Mouse (Mus musculus) ovary, postnatal 14 days (tissue): ENCODE data around the gene Topbp1.
"Not testable (repeated sequence)": the region's sequence is repeated elsewhere in the genome, so short reads cannot be mapped to it uniquely, and the experiment has no call there.

Source experiments
- DNase-seq: peaks from one replicate; pipeline ENCODE4 v3.0.0; 2022; ENCODE audit warnings: low spot score

Topbp1 gene

DNA sequence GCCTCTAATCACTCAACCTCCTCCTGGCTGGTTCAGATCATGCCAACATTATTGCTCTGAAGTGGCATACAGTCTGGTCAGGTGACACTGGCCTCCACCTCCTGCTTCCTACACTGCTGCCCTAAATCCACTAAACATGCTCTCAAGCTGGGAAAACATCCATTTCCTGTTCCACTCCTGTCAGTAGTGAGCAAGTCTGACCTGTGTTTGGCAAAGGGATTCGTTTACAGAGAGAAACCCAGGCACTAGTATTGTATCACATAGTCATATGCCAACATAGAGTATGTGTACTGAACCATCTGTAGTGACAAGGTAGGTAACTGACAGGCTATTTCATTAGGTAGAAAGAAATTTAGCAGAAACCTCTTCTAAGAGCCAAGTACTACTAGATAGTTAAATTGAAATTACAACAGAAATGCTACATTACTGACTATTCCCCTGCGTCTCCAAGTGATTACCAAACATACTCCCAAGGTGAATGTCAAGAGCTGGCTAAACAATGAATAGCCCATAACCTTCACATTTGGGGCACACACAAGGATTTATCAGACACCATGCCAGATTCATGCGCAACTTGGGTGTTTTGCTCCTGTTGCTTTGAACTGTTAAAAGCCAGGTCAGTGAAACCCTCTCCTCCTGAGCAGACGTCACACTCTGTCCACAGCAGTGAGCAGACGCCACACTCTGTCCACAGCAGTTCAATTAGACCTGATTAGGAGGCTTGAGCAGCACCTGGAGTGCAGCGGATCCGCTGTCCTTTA, 48.7 kb downstream of the Topbp1 start:
- DNase-seq, result not testable (repeated sequence)

DNA sequence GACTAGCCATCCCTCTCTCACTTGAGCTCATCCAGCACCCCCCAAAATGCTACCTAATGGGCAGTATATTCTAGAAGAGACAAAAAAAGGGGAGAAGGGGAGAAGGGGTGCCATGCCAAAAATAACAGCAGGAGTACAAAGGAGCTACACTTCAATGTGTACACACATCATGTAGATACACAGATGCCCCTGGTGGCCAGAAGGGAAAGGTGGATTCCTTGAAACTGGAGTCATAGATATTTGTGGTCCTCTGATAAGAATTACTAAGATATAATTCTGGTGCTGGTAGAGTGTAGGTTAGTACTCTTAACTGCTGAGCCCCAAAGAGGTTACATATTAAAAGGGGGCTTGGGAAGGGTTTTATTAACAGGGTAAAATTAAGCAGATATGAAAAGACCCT, 52.9 kb downstream of the Topbp1 start:
- DNase-seq, result no peak

DNA sequence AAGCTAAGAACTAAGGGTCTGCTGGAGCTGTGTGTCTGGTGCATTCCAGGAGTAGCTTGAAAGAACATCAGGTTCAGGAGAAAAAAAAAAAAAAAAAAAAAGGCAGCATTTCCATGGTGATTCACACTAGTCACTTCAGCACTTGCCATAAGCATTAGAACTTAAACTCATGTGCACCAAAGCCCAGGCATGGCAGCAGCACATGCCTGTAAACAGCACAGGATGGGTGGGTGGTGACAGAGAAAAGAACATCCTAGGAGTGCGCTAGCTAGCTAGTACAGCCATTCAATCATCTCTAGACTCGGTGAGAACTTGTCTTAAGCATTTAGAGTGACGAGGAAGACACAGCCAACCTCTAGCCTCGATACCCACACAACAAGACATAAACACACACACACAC, 53.5 kb downstream of the Topbp1 start:
- no peak for DNase-seq

DNA sequence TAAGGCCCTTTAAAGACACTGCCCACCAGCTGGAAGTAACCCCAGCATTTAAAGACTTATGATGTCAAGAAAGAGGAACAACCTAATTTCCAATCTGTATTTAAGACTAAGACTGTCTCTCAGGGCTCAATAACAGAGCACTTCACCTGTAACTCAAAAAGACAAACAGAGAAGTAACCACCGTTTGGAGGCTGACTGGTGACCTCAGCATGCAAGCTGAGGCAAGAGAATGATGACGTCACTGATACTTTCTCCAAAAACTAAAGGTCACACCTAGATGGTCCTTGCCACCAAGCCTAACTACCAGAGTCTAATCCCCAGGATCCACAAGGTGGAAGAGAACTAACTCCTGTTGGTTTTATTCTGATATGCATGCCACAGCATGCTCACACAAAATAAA, 55.6 kb downstream of the Topbp1 start:
- no peak for DNase-seq

DNA sequence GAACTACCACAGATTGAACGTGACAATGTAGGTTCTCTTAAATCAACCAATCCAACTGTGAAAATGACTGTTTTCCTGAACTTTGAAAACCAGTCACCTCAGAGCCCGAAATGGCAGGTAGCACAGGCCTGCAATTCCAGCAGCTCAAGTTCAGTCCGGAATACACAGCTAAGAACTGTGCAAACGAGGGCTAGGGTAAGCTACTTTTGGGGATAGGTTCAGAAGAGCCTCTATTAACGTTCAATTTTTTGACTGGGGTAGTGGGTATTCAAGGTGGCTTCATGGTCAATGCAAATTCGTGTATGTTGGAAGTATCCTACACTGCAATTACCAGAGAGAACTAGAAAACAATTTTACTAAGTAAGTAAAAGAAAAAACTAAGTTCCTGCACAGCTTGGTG, 58.1 kb downstream of the Topbp1 start:
- DNase-seq, result no peak

DNA sequence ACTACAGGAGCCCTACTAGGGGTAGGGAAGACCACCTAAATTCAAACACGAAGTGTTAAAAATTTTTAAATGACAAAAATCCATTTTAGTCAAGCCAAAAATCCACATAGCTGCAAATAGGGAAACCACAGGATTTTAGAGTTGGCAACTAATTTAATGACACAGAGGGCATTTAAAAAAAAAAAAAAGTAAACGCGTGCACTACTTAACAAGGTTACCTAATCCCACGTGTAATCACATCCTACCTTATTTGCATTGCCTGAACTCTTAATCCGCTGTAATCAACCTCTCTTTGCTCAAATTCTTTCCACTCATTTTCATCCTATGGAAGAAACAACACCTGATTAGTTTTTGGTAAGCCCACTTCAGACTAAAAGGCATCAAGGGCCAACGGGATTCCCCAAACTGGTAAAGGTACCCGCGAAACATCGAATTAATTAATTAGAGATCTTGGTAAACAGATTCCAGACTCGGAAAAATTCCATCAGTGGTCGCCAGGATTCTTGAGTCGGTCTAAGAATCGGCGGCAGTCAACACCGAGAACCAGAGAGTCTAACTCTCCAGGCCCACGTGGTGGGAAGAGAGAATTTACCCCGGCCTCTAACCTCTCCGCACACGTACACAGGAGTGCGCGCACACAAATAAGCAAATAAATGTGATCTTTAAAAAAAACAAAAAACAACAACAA, 58.9 kb downstream of the Topbp1 start:
- DNase-seq, result no peak

DNA sequence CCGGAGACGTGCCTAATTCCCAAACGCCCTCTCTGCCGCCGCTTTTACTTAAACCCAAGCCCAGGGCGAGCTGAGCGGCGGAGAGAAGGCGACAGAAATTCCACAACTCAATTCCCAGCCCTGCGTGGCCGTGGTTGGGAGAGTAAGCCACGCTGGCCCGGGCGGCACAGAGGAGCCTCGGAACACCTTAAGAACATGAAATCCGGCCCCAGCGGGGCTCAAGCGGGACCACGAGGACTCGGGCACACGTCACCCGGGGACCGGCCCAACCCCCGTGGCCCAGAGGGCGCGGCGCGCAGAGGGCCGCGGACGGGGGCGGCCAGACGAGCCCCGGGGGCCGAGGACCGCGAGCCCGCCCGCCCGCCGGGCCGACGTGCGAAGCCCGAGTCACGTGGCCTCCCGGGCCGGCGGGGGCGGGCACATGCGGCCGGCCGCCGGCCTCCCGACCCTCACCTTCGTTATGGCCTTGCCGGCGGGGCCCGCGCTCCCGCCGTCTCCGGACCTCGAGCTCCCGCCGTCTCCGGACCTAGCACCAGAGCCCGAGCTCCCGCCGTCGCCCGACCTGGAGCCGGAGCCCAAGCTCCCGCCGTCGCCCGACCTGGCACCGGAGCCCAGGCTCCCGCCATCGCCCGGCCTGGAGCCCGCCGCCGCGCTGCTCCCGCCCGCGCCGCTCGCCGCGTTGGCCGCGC, 59.7 kb downstream of the Topbp1 start:
- peak; percentile 36 for DNase-seq

DNA sequence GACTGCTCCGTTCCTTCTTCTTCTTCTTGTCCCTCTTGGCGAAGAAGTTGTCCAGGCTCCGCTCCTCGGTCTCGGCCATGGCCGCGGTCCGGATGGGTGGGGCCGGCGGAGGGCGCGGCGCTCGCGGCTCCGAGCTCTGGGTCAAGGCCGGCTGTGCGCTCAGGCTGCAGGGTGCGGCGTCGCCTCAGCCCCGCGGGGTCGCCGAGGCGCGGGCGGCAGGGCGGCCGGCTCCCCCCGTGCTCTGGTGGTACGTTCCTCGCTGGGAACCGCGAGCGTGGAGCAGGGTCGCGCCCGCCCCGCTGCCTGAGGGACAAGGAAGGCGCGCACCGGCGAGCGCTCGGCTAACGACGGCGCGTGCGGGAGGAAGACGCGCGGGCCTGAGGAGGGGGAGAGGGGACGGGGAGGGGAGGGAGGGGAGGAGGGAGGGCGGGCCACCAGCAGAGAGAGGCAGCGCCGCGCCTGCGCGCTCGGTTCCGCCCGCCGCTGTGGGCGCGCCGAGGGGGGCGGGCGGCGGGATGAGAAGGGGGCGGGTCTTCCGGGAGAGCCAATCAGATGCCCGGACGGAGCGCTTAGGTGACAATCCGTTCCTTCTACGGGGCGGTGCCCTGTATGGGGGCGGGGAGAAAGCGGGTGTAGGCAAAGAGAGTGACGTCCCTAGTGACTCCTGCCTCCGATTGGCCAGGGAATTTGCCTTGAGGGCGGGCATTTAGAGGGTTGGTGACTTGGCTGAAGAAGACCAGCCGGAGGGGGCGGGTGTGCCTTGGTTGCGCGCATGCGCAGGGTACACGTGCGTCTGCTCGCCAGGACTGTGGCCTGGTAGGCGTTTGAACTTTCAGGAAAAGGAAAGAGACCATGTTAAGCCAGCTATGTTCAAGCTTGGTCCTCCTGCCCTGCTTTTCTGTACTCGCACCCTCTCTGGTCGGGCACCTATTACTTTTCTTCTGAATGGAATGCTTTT, 60.6 kb downstream of the Topbp1 start, which contains the start of gene Cdv3:
Gene Cdv3 (minus strand): TSS at position 551 of the 958 bp plus-strand sequence.
- peak; percentile 93 for DNase-seq

DNA sequence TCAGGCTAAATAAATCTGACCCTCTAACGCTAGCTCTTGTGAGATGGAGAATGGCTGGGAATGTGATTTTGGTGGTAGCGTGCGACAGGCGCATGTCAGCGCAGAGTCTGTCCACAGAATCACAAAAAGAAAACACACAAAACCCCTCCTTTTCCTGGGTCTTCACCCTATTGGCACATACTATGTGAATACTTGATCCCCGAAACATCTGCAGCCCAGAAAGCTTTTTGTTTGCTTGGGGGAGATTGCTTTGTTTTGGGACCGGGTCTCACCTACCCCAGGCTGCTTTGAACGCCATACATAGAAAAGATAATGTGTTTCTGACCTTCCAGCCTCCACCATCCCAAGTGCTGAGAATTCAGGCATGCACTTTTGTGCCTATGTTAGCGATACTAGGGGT, 61.3 kb downstream of the Topbp1 start:
- DNase-seq, result no peak

DNA sequence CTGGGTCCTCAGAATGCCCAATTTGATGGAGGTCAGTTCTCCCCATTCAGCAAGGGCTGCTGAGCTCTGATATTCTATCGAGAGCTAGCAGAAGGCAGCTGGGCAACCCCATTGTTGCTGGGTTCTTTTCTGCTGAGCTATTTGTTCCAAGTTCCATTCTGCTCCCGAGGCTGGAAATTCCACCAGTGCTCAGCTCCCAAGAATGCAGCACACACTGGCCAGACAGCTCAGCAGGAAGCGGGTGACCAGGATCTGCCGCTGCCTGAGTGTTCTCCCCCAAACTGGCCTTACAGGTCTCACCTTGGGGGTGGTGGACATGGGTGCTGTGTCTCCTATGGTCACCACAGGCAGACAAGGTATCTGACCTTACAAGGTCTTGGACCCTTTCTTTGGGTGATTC, 64.9 kb downstream of the Topbp1 start:
- DNase-seq, result no peak

DNA sequence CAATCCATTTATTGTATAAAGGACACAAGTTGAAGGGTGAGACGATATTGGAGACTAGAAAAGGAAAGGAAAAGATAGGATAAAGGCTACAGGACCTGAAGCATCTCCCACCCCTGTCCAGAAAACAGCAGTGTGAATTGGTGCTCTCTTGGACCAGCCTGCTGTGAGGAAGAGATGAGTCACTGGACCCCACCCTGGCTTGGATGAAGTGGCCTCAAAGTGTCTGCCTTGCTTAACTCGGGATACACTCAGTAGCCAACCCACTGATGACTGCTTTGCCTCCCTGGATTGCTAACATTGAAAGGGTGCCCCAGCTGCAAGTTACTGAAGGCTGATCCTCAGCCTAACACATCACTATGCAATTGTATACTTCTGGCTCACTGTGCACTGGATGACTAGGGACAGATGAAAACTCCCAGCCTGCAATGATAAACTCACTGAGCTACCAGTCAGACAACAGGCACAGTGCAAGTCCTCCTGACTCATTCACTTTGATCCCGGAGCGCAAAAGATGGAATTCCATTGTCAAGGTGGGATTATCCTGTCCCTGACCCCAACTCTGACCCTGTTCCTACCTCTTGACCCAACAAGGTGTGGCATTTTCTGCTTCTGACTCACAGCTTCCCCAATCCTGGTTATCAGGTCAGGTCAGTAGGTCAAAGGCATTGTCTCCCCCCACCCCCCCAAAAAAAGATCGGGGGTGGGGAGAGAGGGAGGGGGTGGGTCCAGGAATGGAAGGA, 67.4 kb downstream of the Topbp1 start:
- DNase-seq, result no peak

DNA sequence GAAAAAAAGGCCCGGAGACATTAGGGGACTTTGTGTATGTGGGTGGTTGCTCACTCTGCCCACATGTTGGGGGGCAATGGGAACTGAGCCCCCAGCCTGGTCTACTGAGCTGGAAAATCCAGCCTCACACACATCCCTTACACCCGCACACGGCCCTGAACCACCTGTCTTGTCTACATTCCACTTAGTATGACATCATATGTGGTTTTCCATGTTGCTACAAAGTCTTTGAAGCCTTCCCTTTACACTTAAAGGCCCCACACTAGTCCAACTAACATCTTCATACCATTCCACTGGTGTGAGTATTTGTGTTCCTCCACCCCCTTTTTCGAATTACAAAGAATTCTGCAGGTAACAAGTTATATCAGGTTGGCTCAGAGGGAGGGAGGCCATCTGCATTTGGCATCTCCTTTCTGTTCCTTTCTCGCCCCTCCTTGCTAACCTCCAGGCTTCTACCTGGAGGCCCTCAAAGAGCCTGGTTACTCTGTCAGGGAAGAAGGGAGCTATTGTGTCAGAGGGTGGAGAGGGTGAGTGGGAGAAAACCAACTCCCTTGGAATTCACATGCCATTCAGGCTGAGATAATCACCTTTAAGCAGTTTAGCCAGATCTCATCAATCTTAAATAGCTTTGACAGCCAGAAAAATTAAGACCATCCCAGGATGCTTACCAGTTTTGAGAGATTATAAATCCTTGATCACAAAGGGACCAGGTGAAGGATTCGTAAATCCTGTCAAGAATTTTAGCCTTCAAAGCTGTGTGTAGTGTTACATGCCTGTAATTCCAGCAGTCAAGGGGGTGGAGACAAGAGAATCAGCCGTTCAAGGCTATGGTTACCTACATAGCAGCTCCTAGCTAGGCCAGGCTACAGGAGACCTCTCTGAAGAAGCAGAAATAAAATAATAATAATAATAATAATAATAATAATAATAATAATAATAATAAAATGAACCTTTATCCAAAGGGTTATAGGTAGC, 71.6 kb downstream of the Topbp1 start:
- DNase-seq, result no peak

DNA sequence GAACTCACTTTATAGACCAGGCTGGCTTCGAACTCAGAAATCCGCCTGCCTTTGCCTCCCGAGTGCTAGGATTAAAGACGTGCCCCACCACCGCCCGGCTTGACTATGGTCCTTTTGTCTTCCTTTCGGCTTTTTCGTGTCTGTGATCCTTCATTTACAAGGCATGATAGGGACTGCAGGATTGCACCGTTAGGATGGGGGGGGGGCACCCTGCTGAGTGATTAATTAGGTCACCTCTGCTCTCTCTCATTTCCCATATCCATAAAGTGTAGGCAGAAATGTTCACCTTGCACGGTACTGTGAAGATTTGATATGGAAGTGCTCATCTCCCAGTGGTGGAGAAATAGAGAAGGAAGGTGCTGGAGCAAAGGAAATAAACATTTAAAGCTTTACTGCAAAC, 73.7 kb downstream of the Topbp1 start:
- DNase-seq, result no peak

DNA sequence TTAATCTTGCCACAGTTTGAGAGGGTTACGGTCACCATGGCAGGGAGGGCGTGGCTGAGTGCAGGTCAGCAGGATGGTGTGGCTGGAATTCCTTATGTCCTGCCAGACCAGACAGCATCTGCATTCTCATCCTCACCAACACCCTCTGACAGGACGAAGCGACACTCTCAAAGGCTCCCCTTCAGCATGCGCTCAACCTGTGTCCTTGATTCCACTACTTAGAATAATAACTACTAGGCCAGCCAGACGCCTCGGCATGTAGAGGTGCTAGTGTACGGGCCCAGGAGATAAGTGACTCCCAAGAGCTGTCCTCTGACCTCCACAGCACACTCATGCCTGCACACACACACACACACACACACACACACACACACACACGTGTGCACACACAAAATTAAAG, 74.2 kb downstream of the Topbp1 start:
- DNase-seq, result no peak

DNA sequence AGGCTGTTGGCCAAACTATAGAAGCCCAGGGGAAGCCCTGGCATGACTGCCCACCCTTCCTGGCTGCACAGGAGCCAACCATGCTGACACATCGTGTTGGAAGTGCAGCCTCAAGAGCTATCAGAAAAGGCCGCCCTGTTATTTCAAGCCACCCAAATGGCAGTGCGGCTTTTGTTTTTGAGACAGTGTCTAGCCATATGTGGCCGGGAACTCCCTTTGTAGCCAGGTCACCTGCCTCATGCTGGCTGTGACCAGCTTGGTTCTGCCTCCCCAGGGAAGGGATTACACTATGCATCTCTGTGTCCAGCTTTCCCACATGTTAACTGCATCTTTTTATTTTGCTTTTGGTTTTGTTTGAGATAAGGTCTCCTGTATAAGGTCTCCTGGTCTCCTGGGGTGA, 75.6 kb downstream of the Topbp1 start:
- no peak for DNase-seq

DNA sequence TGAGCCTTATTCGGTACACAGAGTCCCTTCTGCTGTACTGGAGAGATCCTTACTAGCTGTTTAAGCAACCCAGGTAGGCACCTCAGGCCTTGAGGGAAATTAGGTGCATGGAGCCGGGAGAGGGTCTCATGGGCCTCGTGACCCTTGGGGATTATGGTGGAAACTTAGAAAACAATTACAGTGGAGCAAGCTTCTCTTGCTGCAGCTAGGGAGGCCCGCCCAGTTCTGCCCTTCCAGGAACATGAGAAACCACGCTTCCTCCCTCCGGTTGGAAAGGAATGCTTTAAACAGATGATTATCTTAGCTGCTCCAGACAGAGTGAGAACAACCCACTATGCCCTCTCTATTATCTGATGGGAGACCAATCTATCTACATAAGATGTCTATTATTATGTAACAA, 78.0 kb downstream of the Topbp1 start:
- DNase-seq, result no peak

DNA sequence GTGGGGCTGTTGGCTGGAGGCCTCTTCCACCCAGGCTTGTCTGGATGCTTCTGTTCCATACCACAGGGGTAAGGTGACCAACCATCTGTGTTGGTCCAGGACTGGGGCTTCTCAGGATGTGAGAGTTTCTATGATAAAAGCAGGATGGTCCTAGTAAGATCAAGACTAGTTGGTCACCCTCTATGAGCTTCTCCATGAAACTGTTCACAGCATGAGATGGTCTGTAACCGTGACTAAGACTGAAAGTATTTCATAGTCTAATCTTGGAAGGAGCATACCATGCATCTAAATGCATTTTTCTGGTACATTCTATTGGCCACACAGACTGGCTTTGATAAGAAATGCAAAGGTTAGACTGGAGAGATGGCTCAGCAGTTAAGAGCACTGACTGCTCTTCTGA, 78.6 kb downstream of the Topbp1 start:
- DNase-seq, result no peak

DNA sequence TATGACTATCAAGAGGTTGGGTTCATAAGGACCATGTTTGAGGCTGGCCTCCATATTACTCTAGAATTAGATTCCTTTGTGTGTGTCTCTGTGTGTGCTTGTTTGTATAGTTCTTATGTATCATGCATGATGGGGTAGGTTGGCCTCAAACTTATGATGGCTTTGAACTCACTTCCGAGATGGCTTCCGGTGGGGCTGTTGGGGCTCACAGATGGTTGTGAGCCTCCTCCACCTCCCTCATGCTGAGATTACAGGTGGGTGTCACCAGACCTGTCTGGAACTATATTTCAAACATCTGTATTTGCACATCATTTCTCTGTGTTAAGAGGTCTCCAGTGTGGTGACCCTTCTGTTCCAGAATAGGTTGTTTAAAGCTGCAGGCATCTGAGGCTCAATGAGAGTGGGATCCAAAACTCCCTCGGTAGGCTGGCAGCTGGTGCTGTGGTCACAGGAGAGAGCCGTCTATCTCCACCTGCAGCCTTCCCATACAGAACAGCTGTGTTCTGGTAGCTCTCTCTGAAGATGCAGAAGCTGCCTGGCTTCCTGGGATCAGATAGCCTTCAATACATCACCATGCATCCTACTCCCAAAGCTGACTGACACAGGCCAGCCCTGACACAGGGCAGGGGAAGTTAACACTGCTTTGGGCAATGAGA, 79.3 kb downstream of the Topbp1 start:
- no peak for DNase-seq

DNA sequence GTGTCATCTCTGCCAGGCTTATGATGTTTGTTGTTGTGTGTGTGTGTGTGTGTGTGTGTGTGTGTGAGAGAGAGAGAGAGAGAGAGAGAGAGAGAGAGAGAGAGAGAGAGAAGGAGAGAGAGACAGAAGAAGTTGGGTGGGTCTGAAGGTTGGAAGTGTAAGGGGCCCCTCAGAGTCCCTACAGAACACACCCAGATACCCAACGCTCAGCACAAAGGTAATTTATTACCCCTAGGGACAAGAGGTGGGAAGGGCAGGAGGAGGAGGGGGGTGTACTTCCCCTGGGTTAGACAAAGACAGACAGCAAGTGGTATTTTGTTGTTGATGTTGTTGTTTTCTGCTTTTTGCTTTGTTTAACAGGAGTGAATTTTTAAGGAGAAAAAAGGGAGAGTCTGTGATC, 80.6 kb downstream of the Topbp1 start:
- DNase-seq, result no peak

DNA sequence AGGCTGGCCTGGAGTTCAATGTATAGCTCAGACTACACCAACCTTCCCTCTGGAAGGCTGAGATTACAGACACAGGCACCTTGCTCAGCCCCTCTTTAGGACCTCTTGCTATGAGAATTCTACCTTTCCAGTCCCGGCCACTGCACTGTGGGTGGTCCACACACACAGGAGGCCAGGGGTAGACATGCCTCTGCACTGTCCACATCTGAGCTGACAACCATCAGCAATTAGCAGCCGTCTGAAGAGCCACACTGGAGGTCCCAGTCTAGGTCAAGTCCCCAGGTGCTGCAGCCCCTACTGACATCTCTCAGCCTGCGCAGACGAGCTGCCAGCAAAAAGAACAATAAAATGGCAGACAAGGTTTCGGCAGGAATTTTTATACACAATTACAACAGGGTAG, 81.6 kb downstream of the Topbp1 start:
- DNase-seq, result no peak
